Mouse (Mus musculus) lung, postnatal 14 days (tissue): ENCODE results near the gene Nfe2l1.
"Not testable (repeated sequence)": the region's sequence is repeated elsewhere in the genome, so short reads cannot be mapped to it uniquely, and the experiment has no call there.

Experiments used
- DNase-seq: peaks from one replicate; pipeline ENCODE4 v3.0.0; 2021

The Nfe2l1 gene

GRCm38 (mm10) chr11:96829813-96830538 is at the start of gene Nfe2l1:
Nfe2l1 (minus strand) TSS chr11:96829968.
- peak; percentile 96 for DNase-seq

- no peak for DNase-seq
These were observed 49.6 kb upstream of the Nfe2l1 start for GRCm38 (mm10) chr11:96879359-96879758.

GRCm38 (mm10) chr11:96878715-96879114 is 48.9 kb upstream of the Nfe2l1 start:
- DNase-seq = no peak

GRCm38 (mm10) chr11:96877071-96877470 is 47.3 kb upstream of the Nfe2l1 start:
- no peak for DNase-seq

- no peak for DNase-seq
These were observed 46.7 kb upstream of the Nfe2l1 start for GRCm38 (mm10) chr11:96876300-96877040.

- peak; percentile 70 for DNase-seq
These were observed 46.0 kb upstream of the Nfe2l1 start for GRCm38 (mm10) chr11:96875745-96876144.

GRCm38 (mm10) chr11:96875270-96875669 is 45.5 kb upstream of the Nfe2l1 start:
- no peak for DNase-seq

- no peak for DNase-seq
These were observed 43.9 kb upstream of the Nfe2l1 start for GRCm38 (mm10) chr11:96873601-96874140.

GRCm38 (mm10) chr11:96872441-96873379 is 42.9 kb upstream of the Nfe2l1 start:
- no peak for DNase-seq

- DNase-seq = peak; percentile 75
These were observed 37.4 kb upstream of the Nfe2l1 start for GRCm38 (mm10) chr11:96867149-96867548.

- DNase-seq = peak; percentile 28
These were observed 33.6 kb upstream of the Nfe2l1 start for GRCm38 (mm10) chr11:96863206-96863995.

GRCm38 (mm10) chr11:96862534-96862933 is 32.8 kb upstream of the Nfe2l1 start:
- DNase-seq = no peak

GRCm38 (mm10) chr11:96861878-96862289 is 32.1 kb upstream of the Nfe2l1 start:
- peak; percentile 98 for DNase-seq

GRCm38 (mm10) chr11:96861446-96861845 is 31.7 kb upstream of the Nfe2l1 start:
- DNase-seq = peak; percentile 57

- DNase-seq = peak; percentile 90
These were observed 30.8 kb upstream of the Nfe2l1 start for GRCm38 (mm10) chr11:96860564-96860963.

GRCm38 (mm10) chr11:96859635-96860034 is 29.9 kb upstream of the Nfe2l1 start:
- no peak for DNase-seq

GRCm38 (mm10) chr11:96857446-96857845 is 27.7 kb upstream of the Nfe2l1 start:
- no peak for DNase-seq

- DNase-seq = peak; percentile 60
These were observed 20.1 kb upstream of the Nfe2l1 start, which contains the start of gene Copz2 for GRCm38 (mm10) chr11:96849681-96850467. Copz2 (plus strand) TSS chr11:96849870.

- DNase-seq = not testable (repeated sequence)
These were observed 19.4 kb upstream of the Nfe2l1 start for GRCm38 (mm10) chr11:96849145-96849544.

GRCm38 (mm10) chr11:96848694-96849093 is 18.9 kb upstream of the Nfe2l1 start:
- no peak for DNase-seq

GRCm38 (mm10) chr11:96847240-96847639 is 17.5 kb upstream of the Nfe2l1 start:
- no peak for DNase-seq
